Mouse (Mus musculus) cerebellum, adult 2 months (tissue): ENCODE data around the gene Arid1b.

Experiments used
- CTCF ChIP-seq: fragments of 200-500 bp; IDR thresholded peaks from 2 replicates; pipeline ENCODE4 v1.5.1; 2011; ENCODE audit warnings: low read depth, mild to moderate bottlenecking, control low read depth, low read length, moderate library complexity, borderline replicate concordance; ENCODE audit not compliant: insufficient read depth
- POLR2A ChIP-seq: fragments of 200-500 bp; IDR thresholded peaks from 2 replicates; pipeline ENCODE4 v1.6.1; 2011; ENCODE audit warnings: low read length, control low read depth, borderline replicate concordance; ENCODE audit not compliant: insufficient read depth

- TF ChIP-seq POLR2A (no peak), CTCF (no peak)
Observed at GRCm38 (mm10) chr17:5129606-5130005, 135.5 kb downstream of the Arid1b start.
